Mouse (Mus musculus) erythroblast, embryonic 14.5 days (primary cell): ENCODE measurements around the gene Dnajb4.

ENCODE experiments used
- GATA1 ChIP-seq: IDR thresholded peaks from 2 replicates; pipeline ENCODE4 v1.6.1; 2012; ENCODE audit warnings: low read length, inconsistent platforms, mixed read lengths
- TAL1 ChIP-seq: IDR thresholded peaks from 3 replicates; pipeline ENCODE4 v1.6.1; 2012; ENCODE audit warnings: low read length, inconsistent platforms, mixed read lengths

- TF ChIP-seq TAL1, result no peak
- no peak for TF ChIP-seq GATA1
Observed at GRCm38 (mm10) chr3:152165351-152166098, 44.6 kb downstream of the Dnajb4 start.
